Mouse (Mus musculus) cerebellum, adult 8-10 months (tissue): ENCODE measurements around the gene Lysmd2.
"Not testable (repeated sequence)": the region's sequence is repeated elsewhere in the genome, so short reads cannot be mapped to it uniquely, and the experiment has no call there.

Source experiments
- DNase-seq: peaks from one replicate; pipeline ENCODE4 v3.0.0; 2022

Gene Lysmd2

DNA sequence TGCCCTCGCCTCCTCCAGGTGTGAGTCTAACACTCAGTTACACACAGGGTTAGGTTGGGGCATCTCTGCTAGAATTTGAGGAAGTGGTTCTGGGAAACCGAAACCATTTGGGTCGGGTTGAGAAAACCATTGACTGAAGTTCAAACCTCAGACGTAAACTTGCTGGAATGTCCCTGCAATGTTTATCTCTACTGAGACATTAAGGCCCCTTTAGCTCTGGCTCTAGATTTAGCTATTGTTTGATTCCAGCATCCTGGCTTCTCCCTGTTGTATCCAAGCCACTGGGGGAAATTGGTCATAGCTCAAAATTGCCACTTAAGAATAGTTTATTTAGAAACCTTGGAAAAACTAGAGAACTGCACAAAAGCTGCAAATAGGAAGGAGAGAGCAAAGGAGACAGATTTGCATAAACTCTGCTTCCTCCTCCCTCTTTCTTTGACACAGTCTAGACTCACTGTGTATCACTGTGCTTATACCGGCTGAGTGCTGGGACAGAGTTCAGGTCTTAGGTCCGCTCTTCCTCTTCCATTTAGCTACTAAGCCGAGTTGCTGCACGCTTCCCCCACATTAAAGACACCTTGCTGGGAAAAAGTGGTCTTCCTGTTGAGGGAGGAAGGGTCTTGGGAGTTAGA, 5.4 kb downstream of the Lysmd2 start:
- DNase-seq, result no peak

DNA sequence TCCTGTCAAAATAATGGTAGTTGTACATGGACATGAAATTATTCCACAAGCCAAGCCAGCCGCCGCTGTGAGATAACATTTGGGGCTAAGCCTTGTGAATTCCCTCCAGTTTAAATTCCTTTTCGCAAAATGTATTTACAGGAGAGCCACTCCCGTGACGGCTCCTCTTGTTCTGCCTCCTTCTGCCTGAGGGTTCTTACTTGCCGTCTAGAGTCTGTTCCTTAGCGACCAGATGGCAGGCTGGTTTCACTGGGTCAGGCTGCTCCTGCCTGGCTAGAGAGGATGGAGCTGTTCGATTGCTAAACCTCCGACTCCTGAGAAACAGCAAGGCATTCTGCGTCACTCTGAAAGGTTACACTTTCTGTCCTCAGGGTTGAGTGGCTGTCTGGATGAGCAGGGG, 6.6 kb downstream of the Lysmd2 start:
- no peak for DNase-seq

DNA sequence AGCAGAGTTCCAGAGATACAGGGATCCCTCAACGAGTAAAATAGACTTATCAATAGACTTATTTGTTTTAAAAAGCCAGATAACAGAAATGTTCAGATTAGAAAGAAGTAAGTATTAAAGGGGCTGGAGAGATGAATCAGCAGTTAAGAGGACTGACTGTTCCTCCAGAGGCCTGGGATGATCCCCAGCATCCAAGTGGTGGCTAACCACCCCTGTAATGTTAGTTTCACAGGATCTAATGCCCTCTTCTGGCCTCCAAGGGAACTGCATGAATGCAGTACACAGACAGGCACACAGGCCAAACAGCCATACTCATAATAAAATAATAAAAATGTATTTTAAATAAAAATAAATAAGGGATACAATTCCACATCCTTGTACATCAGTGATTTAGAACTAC, 7.4 kb downstream of the Lysmd2 start:
- no peak for DNase-seq

DNA sequence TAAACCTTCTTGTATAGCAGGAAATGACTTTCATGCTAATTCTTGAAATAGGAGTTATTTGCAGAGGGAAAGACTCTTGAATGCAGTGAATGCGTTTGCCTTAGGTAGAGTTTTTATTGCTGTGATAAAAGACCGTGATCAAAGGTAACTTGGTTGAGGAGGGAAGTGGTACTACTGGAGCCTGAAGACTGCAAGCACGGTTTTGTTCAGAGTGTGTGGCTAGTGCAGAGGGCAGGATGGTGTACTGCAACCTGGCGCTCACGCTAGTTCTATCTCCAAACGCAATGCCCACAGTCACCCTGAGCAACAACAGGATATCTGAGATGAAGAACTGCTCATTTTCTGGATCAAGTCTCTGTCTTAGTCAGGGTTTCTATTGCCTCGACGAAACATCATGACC, 8.1 kb downstream of the Lysmd2 start:
- DNase-seq, result no peak

DNA sequence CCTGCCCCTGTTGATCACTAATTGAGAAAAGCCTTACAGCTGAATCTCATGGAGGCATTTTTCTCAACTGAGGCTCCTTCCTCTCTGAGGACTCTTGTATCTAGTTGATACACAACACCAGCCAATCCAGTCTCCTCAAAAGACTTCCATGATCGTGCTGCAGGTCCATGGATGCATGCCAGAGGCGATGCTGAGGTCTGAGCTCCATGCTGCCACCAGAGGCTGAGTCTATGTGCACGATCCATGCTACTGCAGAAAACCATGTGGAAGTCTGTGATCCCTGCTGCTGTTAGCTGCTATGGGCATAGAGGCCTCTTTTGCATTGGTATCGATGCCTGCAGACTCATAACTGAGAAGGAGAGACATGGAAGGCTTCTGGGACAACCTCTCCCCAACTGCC, 8.7 kb downstream of the Lysmd2 start:
- no peak for DNase-seq

DNA sequence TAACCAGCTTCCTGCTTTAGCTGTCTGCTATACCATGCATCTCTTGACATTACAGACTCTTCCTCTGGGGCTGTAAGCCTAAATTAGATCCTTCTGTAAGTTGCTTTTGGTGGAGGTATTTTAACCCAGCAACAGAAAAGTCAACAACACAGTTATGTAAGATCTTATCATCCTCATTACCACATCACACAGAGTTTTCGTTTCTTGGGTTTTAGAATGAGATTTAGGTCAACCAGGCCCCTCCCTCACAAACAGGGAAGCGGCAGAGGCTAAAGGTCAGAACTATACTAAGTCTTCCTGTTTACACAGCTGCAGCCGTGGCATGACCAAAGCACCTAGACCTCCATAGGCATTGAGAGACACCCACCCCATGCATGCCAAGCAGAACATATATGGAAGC, 19.9 kb downstream of the Lysmd2 start:
- DNase-seq, result no peak

DNA sequence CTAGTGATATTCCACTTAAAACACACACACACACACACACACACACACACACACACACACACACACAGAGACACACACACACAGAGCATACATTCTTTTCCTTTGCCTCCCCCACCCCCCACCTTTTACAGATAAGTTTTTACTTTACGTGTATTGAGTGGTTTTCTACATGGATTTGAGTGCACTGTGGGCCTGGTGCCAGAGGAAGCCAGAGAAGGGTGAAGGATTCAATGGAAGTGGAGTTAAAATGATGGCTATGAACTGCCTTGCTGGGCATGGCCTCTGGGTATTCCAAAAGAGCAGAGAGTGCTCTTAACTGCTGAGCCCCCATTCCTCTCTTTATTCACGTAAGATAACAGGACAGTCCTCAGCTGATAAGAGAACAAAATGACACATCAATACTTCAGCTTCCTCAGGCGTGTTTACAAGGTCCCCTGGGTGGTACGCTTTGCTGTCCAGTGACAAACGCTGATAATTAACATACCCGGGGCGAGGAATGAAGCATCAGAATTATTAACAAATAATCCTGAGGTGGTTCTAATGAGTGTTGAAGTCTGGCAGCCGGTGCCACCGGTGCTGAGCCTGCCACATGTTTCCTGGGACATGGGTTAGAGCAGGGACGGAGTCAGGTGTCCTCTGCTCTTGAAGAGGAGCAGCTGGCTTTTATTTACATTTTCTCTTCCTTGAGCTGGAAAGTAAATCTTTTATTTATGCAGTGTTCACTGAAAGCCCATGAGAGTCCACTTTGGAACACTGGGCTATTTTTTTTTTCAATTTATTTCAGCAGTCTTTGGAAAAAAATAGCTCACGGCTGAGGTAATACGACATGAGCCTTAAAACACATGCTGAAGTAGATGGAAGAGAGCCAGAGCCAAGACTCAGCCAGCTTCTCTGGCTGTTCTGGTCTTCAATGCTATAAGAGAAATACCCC, 28.7 kb downstream of the Lysmd2 start:
- no peak for DNase-seq

DNA sequence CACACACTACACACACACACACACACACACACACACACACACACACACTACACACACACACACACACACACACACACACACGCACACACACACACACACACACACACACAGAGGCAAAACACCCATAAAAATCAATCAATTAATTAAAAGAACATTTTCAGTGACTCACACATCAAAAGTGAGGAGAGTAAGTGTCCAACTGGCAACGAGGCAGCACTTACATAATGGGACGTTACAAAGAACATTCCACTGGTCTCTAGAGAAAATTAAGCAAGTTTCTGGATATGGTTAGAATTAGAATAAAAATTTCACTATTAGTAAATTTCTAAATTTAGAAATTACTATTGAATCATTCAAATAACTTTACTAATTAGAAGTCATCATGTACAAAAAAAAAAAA, 30.9 kb downstream of the Lysmd2 start:
- not testable (repeated sequence) for DNase-seq

DNA sequence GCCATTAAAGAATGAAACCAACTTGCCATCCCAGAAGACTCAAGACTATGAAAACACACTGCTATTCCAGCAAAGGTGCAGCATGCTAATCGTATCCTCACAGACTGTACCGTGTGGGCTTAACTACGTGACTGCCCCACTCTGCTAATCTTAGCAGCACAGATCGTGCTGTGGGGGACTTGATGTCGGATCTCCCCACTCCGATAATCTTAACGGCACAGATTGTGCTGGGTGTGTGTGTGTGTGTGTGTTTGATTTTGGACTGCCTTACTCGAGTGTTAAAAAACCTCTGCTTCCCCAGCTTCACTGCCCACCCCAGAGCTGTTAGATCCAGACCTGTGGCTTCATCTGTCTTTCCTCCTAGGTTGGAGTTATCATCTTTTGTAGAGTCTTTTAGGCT, 35.4 kb downstream of the Lysmd2 start:
- DNase-seq, result no peak

DNA sequence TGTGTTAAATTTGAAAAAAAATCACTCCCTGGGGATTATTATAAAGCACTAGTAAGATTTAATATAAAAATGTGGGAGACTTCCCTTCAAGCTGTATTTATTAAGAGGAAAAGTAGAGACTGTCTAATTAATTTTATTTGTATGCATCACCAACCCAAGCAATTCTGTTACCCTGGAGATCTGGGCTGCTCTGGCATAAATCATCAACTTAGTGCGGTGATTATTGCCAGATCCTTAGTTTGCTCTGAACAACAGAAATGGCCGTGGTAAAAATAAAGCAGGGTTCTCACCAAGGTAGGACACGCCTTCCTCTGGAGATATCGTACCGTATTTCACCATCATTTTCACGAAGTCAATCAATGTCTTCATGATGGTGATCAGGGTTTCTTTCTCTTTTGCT, 39.8 kb downstream of the Lysmd2 start:
- DNase-seq, result no peak

DNA sequence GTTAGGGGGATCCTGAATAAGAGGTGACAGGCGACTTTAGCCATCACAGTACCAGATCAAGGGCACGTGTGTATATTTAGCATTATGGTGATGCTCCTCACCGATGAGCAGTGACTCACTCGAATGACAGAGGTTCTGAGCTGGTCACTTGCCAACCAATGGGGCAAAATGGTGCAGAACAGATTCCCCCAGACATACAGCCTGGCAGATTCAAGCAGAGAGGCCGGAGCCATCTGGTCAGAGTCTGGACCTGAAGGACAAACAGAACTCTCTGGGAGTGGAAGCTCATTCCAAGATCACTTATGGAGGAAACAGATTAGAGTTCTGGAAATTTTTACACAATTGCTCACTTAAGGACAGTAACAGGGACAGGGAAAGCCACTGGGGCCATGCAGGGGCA, 41.1 kb downstream of the Lysmd2 start:
- DNase-seq, result peak; percentile 63

DNA sequence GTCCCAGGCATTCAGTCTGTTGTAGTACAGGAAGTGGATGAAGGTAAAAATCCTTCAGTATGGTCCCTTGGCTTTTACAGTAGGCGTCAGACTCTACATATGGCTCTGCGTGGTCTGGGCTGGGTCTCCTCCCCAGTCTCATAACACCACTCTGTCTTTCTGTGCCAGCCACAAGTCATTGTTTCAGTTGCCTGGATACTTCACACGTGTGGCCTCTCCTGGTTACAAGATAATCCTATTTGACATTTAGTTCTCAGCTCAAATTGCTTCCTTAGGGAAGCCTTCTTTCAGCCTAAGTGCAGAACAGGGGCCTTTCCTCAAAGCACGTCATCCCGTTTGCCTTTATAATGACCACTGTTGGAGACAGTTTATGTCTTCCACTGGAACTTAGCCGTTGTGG, 47.2 kb downstream of the Lysmd2 start:
- DNase-seq, result no peak

DNA sequence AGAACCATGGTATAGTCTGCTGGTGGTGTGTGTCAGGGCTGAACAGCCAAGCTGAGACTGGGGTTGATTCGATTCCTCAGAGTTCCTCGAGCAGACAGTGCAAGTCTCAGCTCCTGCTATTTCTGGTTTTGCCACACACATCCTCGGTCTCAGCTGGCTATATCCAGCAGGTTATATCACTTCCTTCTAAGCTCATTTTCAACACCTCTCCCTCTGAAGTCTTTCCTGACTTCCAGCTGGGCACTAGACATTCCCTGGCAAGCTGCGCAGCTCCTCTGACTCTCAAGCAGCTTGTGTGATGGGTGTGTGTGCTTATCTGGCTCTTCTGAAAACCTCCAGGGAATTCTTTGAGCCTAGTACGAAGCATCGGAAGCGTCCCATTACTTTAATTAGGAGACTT, 50.7 kb downstream of the Lysmd2 start:
- DNase-seq, result no peak

DNA sequence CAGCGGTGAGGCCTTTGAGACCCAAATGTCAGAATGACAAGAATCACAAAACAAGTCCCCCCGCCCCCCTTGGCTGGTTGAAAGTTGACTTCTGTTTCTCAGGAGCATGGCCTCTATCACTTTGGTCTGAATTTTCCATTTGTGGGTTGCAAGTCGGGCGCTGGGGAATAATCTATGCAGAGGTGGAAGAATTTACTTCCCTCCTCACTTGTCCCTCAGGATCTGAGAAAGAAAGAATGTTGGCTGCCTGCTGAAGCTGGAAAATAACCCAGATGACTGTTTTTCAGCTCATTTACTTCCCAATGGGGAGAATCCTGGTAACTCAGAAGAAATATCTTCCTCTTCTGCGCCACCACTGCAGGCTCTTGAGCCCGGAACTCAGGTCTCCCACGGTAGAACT, 52.8 kb downstream of the Lysmd2 start:
- DNase-seq, result no peak

DNA sequence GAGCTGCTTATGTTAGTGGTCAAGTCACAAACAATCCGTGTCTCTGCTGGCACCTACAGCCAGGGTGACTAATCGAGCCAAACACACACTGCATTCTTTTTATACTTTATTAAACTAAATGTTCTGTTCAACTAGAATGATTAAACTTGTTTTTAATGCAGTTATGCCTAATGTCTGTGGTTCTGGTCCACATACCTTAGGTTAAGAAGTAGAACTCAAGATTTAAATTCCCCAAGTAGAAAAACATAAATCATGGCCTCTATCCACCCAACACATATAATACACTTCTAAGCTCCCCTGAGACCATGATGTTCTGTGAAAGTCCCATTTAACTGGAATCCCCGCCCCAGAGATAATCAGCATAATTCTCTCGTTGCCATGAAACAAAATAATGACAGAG, 54.1 kb downstream of the Lysmd2 start:
- DNase-seq, result no peak

DNA sequence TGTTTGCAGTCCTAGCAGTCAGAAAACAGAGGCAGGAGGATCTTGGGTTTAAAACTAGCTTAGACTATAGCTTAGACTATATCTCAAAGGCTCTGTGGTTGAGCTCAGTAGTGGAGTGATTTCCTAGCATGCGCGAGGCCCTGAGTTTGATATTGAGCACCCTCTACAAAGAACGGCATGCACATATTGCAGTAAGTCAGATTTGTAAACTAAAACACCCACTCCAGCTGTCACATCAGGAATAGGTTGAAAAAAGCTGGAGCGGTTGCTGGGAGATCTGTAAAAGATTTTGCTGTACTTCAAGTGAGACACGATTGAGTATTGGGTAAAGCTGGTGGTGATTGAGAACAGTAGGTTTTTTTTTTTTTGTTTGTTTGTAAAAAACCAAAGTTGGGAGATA, 55.1 kb downstream of the Lysmd2 start:
- no peak for DNase-seq

DNA sequence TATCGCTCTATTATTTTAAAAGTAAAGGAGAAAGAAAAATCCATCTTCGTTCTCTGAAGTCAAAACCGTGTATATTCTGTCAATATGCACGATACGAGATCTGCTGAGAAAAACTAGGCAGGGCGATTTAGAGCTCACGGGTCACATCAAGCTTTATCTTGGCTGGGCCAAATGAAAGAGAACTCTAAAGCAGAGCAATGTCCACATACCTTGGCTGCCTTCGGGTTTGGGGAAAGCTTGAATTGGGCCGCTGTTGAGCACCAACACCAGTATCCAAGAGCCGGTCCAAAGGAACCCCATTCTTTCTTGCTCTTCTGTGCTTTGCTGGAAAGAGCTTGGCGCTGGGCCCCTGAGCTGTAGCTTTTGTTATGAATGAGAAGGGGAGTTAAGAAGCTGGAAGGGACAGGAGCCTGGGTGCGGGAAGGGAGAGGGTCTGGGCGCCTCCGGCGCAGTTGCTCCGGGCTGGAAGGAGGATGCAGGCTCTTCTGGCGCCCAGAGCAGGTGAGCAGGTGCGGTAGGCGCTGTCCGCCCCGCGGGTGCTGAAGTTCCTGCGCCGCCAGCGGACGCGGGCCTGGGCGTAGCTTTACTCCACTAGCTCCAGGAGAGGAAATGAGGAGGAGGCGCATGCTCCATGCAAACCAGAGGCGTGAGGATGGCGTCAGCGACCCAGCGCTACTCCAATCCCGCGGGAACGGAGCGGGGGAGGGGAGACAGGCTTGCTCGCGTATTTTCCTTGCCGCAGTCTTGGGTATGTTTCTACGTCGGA, 58.1 kb downstream of the Lysmd2 start, which contains the start of gene Scg3:
TSS of gene Scg3 (minus strand) at position 631 of the 766 bp plus-strand sequence.
- peak; percentile 96 for DNase-seq

DNA sequence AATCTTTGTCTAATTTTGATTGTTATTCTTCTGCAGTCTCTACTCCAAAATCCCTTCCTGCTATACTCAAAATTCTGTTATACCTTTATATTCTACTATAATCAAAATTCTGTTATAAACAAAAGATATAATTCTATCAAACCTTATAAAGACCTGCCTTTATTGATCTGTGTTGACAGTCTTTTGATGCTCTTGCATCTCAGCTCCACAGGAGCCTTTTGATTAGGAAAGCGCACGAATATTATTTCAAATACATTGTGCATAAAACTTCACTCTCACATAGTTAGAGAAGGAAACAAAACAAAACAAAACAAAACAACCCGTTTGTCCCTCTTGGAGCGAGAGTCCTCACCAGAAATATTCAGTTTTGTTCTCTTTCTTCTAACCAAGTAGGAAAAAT, 58.8 kb downstream of the Lysmd2 start:
- DNase-seq, result no peak

DNA sequence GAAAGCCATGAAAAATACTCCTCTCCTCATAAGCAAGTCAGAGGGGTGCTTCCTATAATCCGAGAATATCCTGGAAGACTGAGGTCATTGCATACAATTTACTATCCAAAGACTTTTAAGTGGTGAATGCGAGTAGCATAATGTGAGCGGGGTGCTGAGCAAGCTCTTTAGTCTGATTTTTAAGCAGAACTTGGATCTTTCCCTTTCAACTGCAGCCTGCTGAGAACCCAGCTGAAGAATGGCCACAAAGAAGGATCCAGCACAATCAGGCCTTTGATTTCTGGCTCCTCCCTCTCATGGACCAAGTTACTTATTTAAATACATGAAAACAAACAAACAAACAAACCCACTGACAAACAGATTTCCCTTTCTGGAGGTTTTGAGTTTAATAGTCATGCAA, 59.2 kb downstream of the Lysmd2 start:
- DNase-seq, result peak; percentile 41
